Mouse (Mus musculus): ENCODE results near the gene Tnfaip8l2. TPM values are rescaled to one million over a fixed set of nuclear protein-coding genes. Genes with fewer than 3 reads are reported as not detected.

The Tnfaip8l2 gene
- polyA plus RNA-seq, 1 experiment from 2014 or later: 3.3 TPM

DNA sequence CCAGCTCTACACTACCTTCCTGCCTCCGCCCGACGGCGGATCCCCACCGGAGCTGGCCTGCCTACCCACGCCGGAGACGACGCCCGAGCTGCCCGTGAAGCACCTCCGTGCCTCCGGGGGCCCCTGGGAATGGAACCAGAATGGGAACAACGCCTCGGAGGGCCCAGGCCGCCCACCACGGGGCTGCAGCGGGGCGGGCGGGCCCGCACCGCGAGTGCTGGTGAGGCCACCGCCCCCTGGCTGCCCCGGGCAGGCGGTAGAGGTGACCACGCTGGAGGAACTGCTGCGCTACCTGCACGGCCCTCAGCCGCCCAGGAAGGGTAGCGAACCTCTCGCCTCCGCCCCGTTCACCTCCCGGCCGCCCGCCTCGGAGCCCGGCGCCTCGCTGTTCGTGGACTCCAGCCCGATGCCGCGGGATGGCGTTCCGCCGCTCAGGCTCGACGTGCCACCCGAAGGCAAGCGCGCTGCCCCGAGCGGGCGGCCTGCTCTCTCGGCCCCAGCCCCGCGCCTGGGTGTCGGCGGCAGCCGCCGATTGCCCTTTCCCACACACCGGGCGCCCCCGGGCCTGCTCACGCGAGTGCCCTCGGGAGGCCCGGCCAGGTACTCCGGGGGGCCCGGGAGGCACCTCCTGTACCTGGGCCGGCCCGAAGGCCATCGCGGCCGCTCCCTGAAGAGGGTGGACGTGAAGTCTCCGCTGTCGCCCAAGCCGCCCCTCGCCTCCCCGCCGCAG, 30.5 kb upstream of the Tnfaip8l2 start:
- ATAC-seq (ENCODE audit: low FRiP score, low read depth): peak; percentile 39; the same call in 1 of the 2 replicates
- Histone ChIP-seq H3K9me3 (no peaks in the 10 kb centered on the region), H3K27ac (replicated peaks) (no peak overlapping the region), H3K4me2 (replicated peaks) (peak overlapping the region; percentile 45), H3K9ac (replicated peaks) (peak overlapping the region; percentile 46; the same call in 1 of the 2 replicates), H3K36me3 (peaks cover 61% of the 10 kb centered on the region), H3K4me1 (peaks cover 20% of the 10 kb centered on the region), H3K27me3 (peaks cover 62% of the 10 kb centered on the region), H3K4me3 (peak overlapping the region; percentile 23)
- WGBS: 13% methylated on average over 75 of the region's 84 CpGs

DNA sequence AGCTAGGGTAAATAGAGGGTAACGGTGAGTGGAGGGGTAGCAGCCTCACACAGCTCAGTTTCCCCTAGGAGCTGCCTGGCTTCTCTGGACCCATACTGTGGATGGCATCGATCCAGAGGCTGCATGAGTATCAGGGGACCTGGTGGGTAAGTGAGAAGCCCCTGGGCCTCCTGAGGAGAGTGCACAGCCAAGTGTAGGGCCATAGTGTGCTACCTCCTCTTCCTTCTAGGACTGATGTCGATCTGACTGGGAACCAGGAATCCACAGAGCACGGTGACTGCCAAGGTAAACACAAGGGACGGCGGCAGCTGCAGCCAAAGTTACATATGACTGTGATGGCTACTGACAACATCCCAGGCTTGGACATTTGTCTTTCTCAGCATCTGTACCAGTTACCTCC, 28.9 kb upstream of the Tnfaip8l2 start:
- Histone ChIP-seq H3K4me3 (no peak overlapping the region), H3K36me3 (peaks cover 77% of the 10 kb centered on the region), H3K4me2 (replicated peaks) (no peak overlapping the region), H3K27me3 (peaks cover 62% of the 10 kb centered on the region), H3K27ac (replicated peaks) (no peak overlapping the region), H3K9me3 (no peaks in the 10 kb centered on the region), H3K4me1 (peaks cover 20% of the 10 kb centered on the region), H3K9ac (replicated peaks) (no peak overlapping the region)
- WGBS: 81% methylated on average over 6 of the region's 6 CpGs
- ATAC-seq (ENCODE audit: low FRiP score, low read depth): no peak

DNA sequence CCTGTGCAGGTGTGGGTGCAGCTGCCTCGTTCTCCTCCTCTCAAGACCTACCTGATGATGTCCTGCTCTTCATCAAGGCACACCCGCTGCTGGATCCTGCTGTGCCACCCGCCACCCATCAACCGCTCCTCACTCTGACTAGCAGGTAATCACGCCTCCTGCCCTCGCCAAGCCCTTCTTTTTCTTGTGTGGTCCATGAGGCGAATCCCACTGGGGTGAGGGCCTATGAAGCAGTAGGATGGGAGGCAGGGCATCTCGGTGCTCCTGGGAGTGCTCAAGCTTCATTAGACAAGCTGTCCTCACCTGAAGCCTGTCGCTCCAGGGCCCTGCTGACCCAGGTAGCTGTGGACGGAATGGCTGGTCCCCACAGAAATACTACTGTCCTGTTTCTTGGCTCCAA, 27.8 kb upstream of the Tnfaip8l2 start:
- ATAC-seq (ENCODE audit: low FRiP score, low read depth): no peak
- Histone ChIP-seq H3K4me1 (peaks cover 20% of the 10 kb centered on the region), H3K36me3 (peaks cover 88% of the 10 kb centered on the region), H3K9me3 (no peaks in the 10 kb centered on the region), H3K27me3 (peaks cover 62% of the 10 kb centered on the region), H3K4me2 (replicated peaks) (no peak overlapping the region), H3K27ac (replicated peaks) (no peak overlapping the region), H3K9ac (replicated peaks) (no peak overlapping the region), H3K4me3 (no peak overlapping the region)
- WGBS: 89% methylated on average over 10 of the region's 10 CpGs

DNA sequence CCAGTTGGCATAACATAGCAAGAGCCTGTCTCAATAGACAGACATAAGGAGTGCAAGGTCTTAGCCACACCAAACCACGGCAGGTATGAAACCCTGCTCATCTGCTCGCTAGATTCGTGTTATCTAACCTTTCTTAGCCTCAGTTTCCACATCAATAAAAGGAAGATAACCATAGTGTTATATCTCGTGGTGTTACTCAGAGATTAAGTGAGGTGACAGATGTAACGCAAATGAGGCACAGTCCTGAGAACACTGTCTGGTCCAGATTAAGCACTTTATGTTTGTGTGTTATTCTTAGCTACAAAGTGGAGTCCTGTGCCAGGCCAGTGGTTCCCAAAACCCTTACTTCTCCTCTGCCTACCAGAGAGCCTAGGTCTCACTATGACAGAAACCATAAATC, 22.7 kb upstream of the Tnfaip8l2 start:
- WGBS: 87% methylated on average over 5 of the region's 5 CpGs
- Histone ChIP-seq H3K36me3 (peaks cover 57% of the 10 kb centered on the region), H3K4me3 (no peak overlapping the region), H3K4me2 (replicated peaks) (no peak overlapping the region), H3K27ac (replicated peaks) (no peak overlapping the region), H3K4me1 (peaks cover 33% of the 10 kb centered on the region), H3K9me3 (no peaks in the 10 kb centered on the region), H3K27me3 (peaks cover 17% of the 10 kb centered on the region), H3K9ac (replicated peaks) (no peak overlapping the region)
- no peak for ATAC-seq (ENCODE audit: low FRiP score, low read depth)

DNA sequence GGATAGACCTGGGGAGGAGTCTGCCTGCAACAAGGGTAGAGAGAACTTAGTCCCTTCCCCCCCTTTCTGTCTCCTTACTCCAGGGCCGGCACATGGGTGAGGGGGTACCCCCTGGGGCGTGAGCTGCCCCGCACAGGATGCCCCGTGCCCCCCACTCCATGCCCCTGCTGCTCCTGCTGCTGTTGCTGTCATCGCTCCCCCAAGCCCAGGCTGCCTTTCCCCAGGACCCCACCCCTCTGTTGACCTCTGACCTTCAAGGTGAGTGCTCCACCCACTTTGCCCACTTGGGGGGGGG, 22.0 kb upstream of the Tnfaip8l2 start:
- ATAC-seq (ENCODE audit: low FRiP score, low read depth): no peak
- Histone ChIP-seq H3K4me2 (replicated peaks) (peak overlapping the region; percentile 77; the same call in 1 of the 2 replicates), H3K27me3 (peaks cover 15% of the 10 kb centered on the region), H3K4me1 (peaks cover 40% of the 10 kb centered on the region), H3K9me3 (no peaks in the 10 kb centered on the region), H3K9ac (replicated peaks) (0 out of 2 replicates have a peak overlapping the region, but pooled peaks have one; percentile 24), H3K4me3 (no peak overlapping the region), H3K36me3 (peaks cover 51% of the 10 kb centered on the region), H3K27ac (replicated peaks) (no peak overlapping the region)
- WGBS: 82% methylated on average over 4 of the region's 5 CpGs

DNA sequence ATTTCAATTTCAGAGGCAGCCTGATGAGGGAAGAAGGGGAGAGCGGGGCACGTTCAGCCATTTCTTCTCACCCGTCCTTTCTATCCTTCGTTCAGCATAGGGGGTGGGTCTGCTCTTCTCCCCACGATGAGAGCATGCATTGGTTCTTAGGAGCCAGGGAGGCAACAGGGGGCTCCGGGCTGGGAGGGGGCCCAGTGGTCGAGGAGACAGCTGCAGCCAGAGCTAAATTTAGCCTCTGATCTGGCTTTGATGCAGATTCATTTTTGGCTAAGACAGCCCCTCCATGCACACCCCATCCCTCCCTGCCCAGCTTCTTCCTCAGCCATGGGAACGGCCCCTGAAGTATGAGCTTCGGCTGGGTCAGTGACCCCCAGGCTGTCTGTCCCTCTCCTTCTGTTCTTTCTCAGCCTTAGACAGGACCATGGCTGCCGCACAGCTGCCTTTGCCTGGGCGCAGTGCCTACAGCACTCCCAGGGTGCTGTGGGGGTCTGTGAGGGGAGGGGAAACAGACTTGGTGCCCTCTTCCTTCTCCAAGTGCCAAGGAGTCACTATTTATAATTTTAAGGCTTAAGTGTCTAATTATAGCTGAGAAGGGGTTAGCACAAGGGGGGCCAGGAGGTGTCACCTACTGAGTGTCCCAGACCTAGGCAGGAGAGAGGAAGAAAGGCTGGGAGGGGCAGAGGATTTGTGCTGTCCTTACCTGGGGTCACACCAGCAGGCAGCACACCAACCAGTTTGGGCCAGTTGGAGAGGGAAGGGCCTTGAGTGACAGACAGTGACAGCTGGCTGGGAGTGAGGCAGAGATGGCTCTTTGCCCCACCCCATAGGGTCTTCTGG, 21.5 kb upstream of the Tnfaip8l2 start:
- H3K9ac ChIP-seq (replicated peaks): no peak overlapping the region; the same call in 1 of the 2 replicates
- peaks cover 40% of the 10 kb centered on the region for H3K4me1 ChIP-seq
- ATAC-seq (ENCODE audit: low FRiP score, low read depth): no peak
- peak overlapping the region; percentile 77 for H3K4me2 ChIP-seq (replicated peaks)
- WGBS: 64% methylated on average over 11 of the region's 11 CpGs
- H3K4me3 ChIP-seq: peak overlapping the region; percentile 82
- no peak overlapping the region; the same call in 1 of the 2 replicates for H3K27ac ChIP-seq (replicated peaks)
- peaks cover 45% of the 10 kb centered on the region for H3K36me3 ChIP-seq
- H3K27me3 ChIP-seq: peaks cover 15% of the 10 kb centered on the region
- H3K9me3 ChIP-seq: no peaks in the 10 kb centered on the region

DNA sequence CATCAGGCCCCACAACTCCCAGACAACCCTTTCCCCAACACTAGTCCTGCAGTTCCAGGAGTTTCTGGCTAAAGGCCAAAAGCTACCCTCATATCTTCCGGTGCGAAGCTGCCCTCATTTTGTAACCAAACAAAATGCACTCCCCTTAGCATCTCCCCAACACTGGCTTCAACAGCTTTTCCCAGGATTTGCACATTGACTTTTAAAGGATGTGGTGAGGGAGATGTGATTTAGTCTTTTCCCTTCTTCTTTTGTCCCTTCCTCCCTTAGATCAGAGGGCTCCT, 20.1 kb upstream of the Tnfaip8l2 start:
- Histone ChIP-seq H3K4me1 (peaks cover 40% of the 10 kb centered on the region), H3K27ac (replicated peaks) (peak overlapping the region; percentile 86; the same call in 1 of the 2 replicates), H3K4me2 (replicated peaks) (peak overlapping the region; percentile 77), H3K4me3 (peak overlapping the region; percentile 82), H3K27me3 (peaks cover 11% of the 10 kb centered on the region), H3K9me3 (no peaks in the 10 kb centered on the region), H3K9ac (replicated peaks) (peak overlapping the region; percentile 89), H3K36me3 (peaks cover 32% of the 10 kb centered on the region)
- 41% methylated on average over 2 of the region's 2 CpGs for WGBS
- no peak for ATAC-seq (ENCODE audit: low FRiP score, low read depth)

DNA sequence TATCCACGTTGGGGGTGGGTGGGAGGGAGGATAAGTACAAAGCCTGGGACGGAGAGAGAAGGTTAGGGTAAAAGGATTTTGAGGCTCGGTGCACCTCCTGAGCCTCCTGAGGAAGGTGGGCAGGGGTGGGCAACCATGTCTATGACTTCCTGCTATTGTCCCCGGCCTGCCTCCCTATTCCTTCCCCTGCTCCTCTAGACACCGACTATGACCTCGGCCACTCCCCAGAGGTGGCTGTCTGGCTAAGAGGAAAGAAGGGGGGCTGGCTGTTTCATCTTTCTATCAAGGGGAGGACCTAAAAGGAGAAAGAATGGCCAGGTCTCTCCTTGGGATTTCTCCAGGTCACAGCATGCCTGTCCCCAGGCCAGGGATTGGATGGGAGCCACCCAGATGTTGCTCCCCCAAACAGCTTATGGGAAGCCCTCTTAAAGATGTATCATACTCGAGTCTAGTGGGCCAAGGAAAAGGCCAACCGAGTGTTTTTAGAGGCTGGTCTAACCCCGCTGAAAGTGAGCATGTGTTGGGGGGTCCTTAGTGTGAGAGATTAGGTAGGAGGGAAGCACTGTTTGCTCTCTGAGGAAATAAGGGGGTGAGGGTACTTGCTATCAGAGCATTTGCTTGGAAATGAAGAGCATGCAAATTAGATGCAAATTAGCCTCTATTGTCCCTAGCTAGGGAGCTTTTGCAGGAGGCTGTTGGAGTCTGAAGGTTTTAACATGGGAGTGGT, 19.6 kb upstream of the Tnfaip8l2 start:
- Histone ChIP-seq H3K9ac (replicated peaks) (peak overlapping the region; percentile 89), H3K4me3 (peak overlapping the region; percentile 82), H3K36me3 (peaks cover 27% of the 10 kb centered on the region), H3K4me1 (peaks cover 40% of the 10 kb centered on the region), H3K27ac (replicated peaks) (peak overlapping the region; percentile 86), H3K9me3 (no peaks in the 10 kb centered on the region), H3K27me3 (peaks cover 11% of the 10 kb centered on the region), H3K4me2 (replicated peaks) (peak overlapping the region; percentile 77)
- no peak for ATAC-seq (ENCODE audit: low FRiP score, low read depth)
- WGBS: 2% methylated on average over 9 of the region's 9 CpGs

DNA sequence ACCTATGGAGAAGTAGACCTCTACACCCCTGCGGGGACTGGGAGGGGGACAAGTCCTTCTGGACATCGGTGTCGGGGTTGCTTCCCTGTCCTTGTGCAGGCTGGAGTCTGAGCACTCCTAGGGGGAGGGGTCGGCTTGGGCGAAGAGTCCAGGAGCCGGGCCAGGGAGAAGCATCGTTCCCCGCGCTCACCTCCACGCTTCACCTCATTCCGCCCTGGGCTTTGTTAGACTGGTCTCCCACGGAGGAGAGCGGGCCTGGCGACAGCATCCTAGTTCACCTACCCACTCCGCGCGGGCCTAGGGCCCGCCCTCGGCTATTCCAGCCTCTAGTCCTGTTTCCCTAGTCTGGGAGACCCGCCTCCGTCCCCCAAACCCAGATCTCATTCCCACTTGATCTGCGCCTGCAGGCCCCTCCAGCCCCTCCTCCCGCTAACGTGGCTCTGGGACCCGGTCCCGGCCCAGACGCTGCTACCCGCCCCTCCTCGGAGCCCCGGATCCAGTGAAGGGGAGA, 18.9 kb upstream of the Tnfaip8l2 start:
- WGBS: 2% methylated on average over 30 of the region's 30 CpGs
- H3K36me3 ChIP-seq: peaks cover 20% of the 10 kb centered on the region
- H3K9ac ChIP-seq (replicated peaks): peak overlapping the region; percentile 89
- peak overlapping the region; percentile 77 for H3K4me2 ChIP-seq (replicated peaks)
- peak; percentile 20 for ATAC-seq (ENCODE audit: low FRiP score, low read depth)
- peaks cover 40% of the 10 kb centered on the region for H3K4me1 ChIP-seq
- peaks cover 11% of the 10 kb centered on the region for H3K27me3 ChIP-seq
- H3K4me3 ChIP-seq: peak overlapping the region; percentile 82
- no peaks in the 10 kb centered on the region for H3K9me3 ChIP-seq
- peak overlapping the region; percentile 86 for H3K27ac ChIP-seq (replicated peaks)

DNA sequence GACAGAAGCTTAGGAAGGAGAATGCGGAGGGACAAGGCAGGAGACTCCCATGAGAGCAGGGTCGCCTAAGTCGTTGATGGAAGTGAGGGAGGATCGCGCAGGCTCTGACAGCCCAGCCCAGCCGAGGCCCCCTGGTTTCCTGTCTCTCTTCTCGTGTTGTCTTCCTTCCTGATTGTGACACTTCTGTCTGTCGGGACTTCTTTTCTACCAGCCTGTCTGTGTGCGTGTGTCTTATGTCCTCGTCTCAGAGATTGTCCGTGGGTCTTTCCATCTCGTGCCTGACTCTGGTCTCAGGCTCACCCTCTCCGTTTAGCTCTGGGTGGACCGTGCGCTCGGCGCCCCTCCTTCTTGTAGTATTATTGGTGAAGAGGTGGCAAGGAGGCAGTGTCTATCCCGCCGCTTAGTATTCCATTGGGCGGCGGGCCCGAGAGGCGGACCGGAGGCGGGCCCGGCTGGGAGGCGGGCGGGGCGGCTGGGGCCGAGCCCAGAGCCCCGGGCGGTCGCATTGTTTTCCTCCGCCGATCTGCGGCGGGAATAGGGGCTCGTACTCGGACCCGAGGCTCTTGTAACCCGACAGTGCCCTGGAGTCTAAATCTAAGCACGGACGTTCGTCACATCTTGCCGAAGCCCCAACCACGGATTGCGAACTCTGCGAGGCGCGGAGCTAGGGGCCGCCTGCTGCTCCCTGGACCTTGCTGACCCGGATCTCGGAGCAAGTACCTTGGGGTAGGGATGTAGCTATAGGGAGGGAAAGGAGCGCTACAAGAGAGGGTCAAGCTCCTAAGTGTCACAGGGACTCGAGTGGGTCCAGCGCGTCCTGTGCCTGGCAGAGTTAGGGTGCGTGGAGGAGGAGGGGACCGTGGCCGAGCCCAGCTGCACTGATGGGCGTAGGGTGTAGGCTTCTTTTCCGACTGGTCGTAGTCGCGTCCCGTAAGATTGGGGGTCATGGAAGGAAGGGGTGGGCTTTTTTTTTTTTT, 18.1 kb upstream of the Tnfaip8l2 start, which contains the start of gene Sema6c:
Sema6c (plus strand) TSS at position 471 of the 977 bp plus-strand sequence.
- WGBS: under 1% methylated on average over 66 of the region's 66 CpGs
- ATAC-seq (ENCODE audit: low FRiP score, low read depth): peak; percentile 97

More for the DNA sequence above, 18.1 kb upstream of the Tnfaip8l2 start, which contains the start of gene Sema6c:
- Histone ChIP-seq H3K4me3 (peak within 1 kb of the TSS; percentile 82), H3K4me2 (replicated peaks) (peak within 1 kb of the TSS; percentile 77), H3K9me3 (no peaks in the 10 kb centered on the region), H3K9ac (replicated peaks) (peak within 1 kb of the TSS; percentile 89), H3K27ac (replicated peaks) (peak within 1 kb of the TSS; percentile 86), H3K4me1 (peaks cover 40% of the 10 kb centered on the region), H3K27me3 (peaks cover 11% of the 10 kb centered on the region), H3K36me3 (peaks cover 12% of the 10 kb centered on the region)

Measured in midbrain, embryonic 12.5 days (tissue).